Mouse (Mus musculus) neural tube, embryonic 13.5 days (tissue): ENCODE results near the gene Npas3. TPM values are rescaled to one million over a fixed set of nuclear protein-coding genes. Genes with fewer than 3 reads are reported as not detected.

ENCODE experiments used
- ATAC-seq: fragments of 200-750 bp; cut with Nextera tagmentation; 2 replicates; pipeline ENCODE4 v1.8.0; 2017; ENCODE audit warnings: low read depth, mild to moderate bottlenecking, moderate TSS enrichment, moderate library complexity
- H3K27ac ChIP-seq: fragments of 300-500 bp; sonication (generic); replicated peaks from 2 replicates; pipeline ENCODE4 v1.5.1; 2015; ENCODE audit warnings: moderate library complexity, mild to moderate bottlenecking, inconsistent platforms
- H3K27me3 ChIP-seq: fragments of 300-500 bp; sonication (generic); 2 replicates; pipeline ENCODE4 v1.6.1; 2015; ENCODE audit warnings: mild to moderate bottlenecking, inconsistent platforms
- H3K36me3 ChIP-seq: fragments of 300-500 bp; sonication (generic); 2 replicates; pipeline ENCODE4 v1.6.1; 2015; ENCODE audit warnings: mild to moderate bottlenecking, inconsistent platforms
- H3K4me1 ChIP-seq: fragments of 300-500 bp; sonication (generic); replicated peaks from 2 replicates; pipeline ENCODE4 v1.6.1; 2015; ENCODE audit warnings: inconsistent platforms
- H3K4me2 ChIP-seq: fragments of 300-500 bp; sonication (generic); 2 replicates; pipeline ENCODE4 v1.6.1; 2015; ENCODE audit warnings: inconsistent platforms, mild to moderate bottlenecking, moderate library complexity
- H3K4me3 ChIP-seq: fragments of 300-500 bp; sonication (generic); 2 replicates; pipeline ENCODE4 v1.5.1; 2015; ENCODE audit warnings: mild to moderate bottlenecking, inconsistent platforms
- H3K9ac ChIP-seq: fragments of 300-500 bp; sonication (generic); 2 replicates; pipeline ENCODE4 v1.6.1; 2015; ENCODE audit warnings: moderate library complexity, mild to moderate bottlenecking, inconsistent platforms
- H3K9me3 ChIP-seq: fragments of 300-500 bp; sonication (generic); 2 replicates; pipeline ENCODE4 v1.6.1; 2016; ENCODE audit warnings: inconsistent platforms
- WGBS: fragments of 180-500 bp; shearing (Covaris S2); methylation state at CpG from one replicate; pipeline ENCODE4 v1.1.7; 2015; 5-methylcytosine and 5-hydroxymethylcytosine counted together
- polyA plus RNA-seq: library from polyadenylated mRNA; unstranded; fragments of >200 nt; fragmentation: Nextera tagmentation; extraction: Ambion mirVana; gene quantifications from 2 replicates; pipeline ENCODE4 v1.2.1, GENCODE M21; 2015

Gene Npas3
- polyA plus RNA-seq, 1 experiment from 2014 or later, result 21.8 TPM

GRCm38 (mm10) chr12:53423631-53424030 lies 175.2 kb downstream of the Npas3 start:
- Histone ChIP-seq H3K4me3 (no peak overlapping the region), H3K4me2 (no peak overlapping the region), H3K9me3 (no peaks in the 10 kb centered on the region), H3K9ac (no peak overlapping the region), H3K4me1 (peaks cover 29% of the 10 kb centered on the region), H3K36me3 (no peaks in the 10 kb centered on the region), H3K27ac (no peak overlapping the region), H3K27me3 (no peaks in the 10 kb centered on the region)
- ATAC-seq, result no peak
- 77% methylated on average over 2 of the region's 2 CpGs for WGBS

GRCm38 (mm10) chr12:53426006-53426405 lies 177.5 kb downstream of the Npas3 start:
- H3K27ac ChIP-seq, result no peak overlapping the region
- WGBS, result 93% methylated on average over 2 of the region's 2 CpGs
- no peak overlapping the region for H3K4me2 ChIP-seq
- no peaks in the 10 kb centered on the region for H3K9me3 ChIP-seq
- H3K27me3 ChIP-seq, result no peaks in the 10 kb centered on the region
- no peak for ATAC-seq
- no peaks in the 10 kb centered on the region for H3K36me3 ChIP-seq
- no peak overlapping the region for H3K9ac ChIP-seq
- peaks cover 20% of the 10 kb centered on the region for H3K4me1 ChIP-seq
- H3K4me3 ChIP-seq, result no peak overlapping the region

GRCm38 (mm10) chr12:53427153-53427552 lies 178.7 kb downstream of the Npas3 start:
- ATAC-seq, result peak; percentile 11; the same call in 1 of the 2 replicates

GRCm38 (mm10) chr12:53442029-53442428 lies 193.6 kb downstream of the Npas3 start:
- Histone ChIP-seq H3K9ac (no peak overlapping the region), H3K36me3 (no peaks in the 10 kb centered on the region), H3K4me1 (peaks cover 31% of the 10 kb centered on the region), H3K9me3 (no peaks in the 10 kb centered on the region), H3K4me3 (no peak overlapping the region), H3K4me2 (no peak overlapping the region), H3K27ac (no peak overlapping the region), H3K27me3 (no peaks in the 10 kb centered on the region)
- 94% methylated on average over 2 of the region's 2 CpGs for WGBS
- ATAC-seq, result no peak

More at GRCm38 (mm10) chr12:53427153-53427552, 178.7 kb downstream of the Npas3 start:
- no peaks in the 10 kb centered on the region for H3K27me3 ChIP-seq
- no peaks in the 10 kb centered on the region for H3K36me3 ChIP-seq
- H3K4me3 ChIP-seq, result no peak overlapping the region
- no peaks in the 10 kb centered on the region for H3K9me3 ChIP-seq
- H3K4me2 ChIP-seq, result no peak overlapping the region
- H3K27ac ChIP-seq, result no peak overlapping the region
- no peak overlapping the region for H3K9ac ChIP-seq
- 50% methylated on average over 10 of the region's 10 CpGs for WGBS
- peaks cover 18% of the 10 kb centered on the region for H3K4me1 ChIP-seq

GRCm38 (mm10) chr12:53447469-53447868 lies 199.0 kb downstream of the Npas3 start:
- 0 out of 2 replicates have a peak overlapping the region, but pooled peaks have one; percentile 12 for H3K4me2 ChIP-seq
- no peaks in the 10 kb centered on the region for H3K27me3 ChIP-seq
- H3K4me1 ChIP-seq, result peaks cover 51% of the 10 kb centered on the region
- H3K27ac ChIP-seq, result peak overlapping the region; percentile 72
- WGBS, result 17% methylated on average over 8 of the region's 8 CpGs
- no peaks in the 10 kb centered on the region for H3K36me3 ChIP-seq
- ATAC-seq, result peak; percentile 54
- H3K9ac ChIP-seq, result no peak overlapping the region
- H3K9me3 ChIP-seq, result no peaks in the 10 kb centered on the region
- H3K4me3 ChIP-seq, result no peak overlapping the region

GRCm38 (mm10) chr12:53448040-53448439 lies 199.6 kb downstream of the Npas3 start:
- Histone ChIP-seq H3K4me2 (no peak overlapping the region), H3K4me1 (peaks cover 51% of the 10 kb centered on the region), H3K27ac (peak overlapping the region; percentile 39; the same call in 1 of the 2 replicates), H3K9me3 (no peaks in the 10 kb centered on the region), H3K9ac (no peak overlapping the region), H3K4me3 (no peak overlapping the region), H3K27me3 (no peaks in the 10 kb centered on the region), H3K36me3 (no peaks in the 10 kb centered on the region)
- peak; percentile 87 for ATAC-seq
- WGBS, result 5% methylated on average over 3 of the region's 3 CpGs

GRCm38 (mm10) chr12:53467549-53467948 lies 219.1 kb downstream of the Npas3 start:
- no peaks in the 10 kb centered on the region for H3K27me3 ChIP-seq
- H3K4me2 ChIP-seq, result no peak overlapping the region
- H3K36me3 ChIP-seq, result no peaks in the 10 kb centered on the region
- no peaks in the 10 kb centered on the region for H3K4me1 ChIP-seq
- no peak overlapping the region for H3K9ac ChIP-seq
- H3K27ac ChIP-seq, result no peak overlapping the region
- H3K9me3 ChIP-seq, result no peaks in the 10 kb centered on the region
- H3K4me3 ChIP-seq, result no peak overlapping the region
- ATAC-seq, result no peak

- Histone ChIP-seq H3K4me2 (no peak overlapping the region), H3K4me3 (no peak overlapping the region), H3K27me3 (no peaks in the 10 kb centered on the region), H3K36me3 (no peaks in the 10 kb centered on the region), H3K9ac (no peak overlapping the region), H3K4me1 (peaks cover 7% of the 10 kb centered on the region; the same call in 1 of the 2 replicates), H3K9me3 (no peaks in the 10 kb centered on the region), H3K27ac (no peak overlapping the region)
- ATAC-seq, result no peak
Measured at GRCm38 (mm10) chr12:53474486-53474885, 226.0 kb downstream of the Npas3 start.

- Histone ChIP-seq H3K36me3 (no peaks in the 10 kb centered on the region), H3K27me3 (no peaks in the 10 kb centered on the region), H3K4me1 (peaks cover 7% of the 10 kb centered on the region), H3K9ac (no peak overlapping the region), H3K4me3 (no peak overlapping the region), H3K4me2 (no peak overlapping the region), H3K9me3 (no peaks in the 10 kb centered on the region), H3K27ac (no peak overlapping the region)
- no peak for ATAC-seq
- 59% methylated on average over 6 of the region's 6 CpGs for WGBS
Measured at GRCm38 (mm10) chr12:53484924-53485323, 236.4 kb downstream of the Npas3 start.

GRCm38 (mm10) chr12:53496386-53496785 lies 247.9 kb downstream of the Npas3 start:
- no peak overlapping the region for H3K9ac ChIP-seq
- no peak overlapping the region for H3K4me3 ChIP-seq
- H3K4me2 ChIP-seq, result no peak overlapping the region
- H3K36me3 ChIP-seq, result no peaks in the 10 kb centered on the region
- H3K9me3 ChIP-seq, result no peaks in the 10 kb centered on the region
- H3K4me1 ChIP-seq, result peaks cover 13% of the 10 kb centered on the region
- no peak overlapping the region for H3K27ac ChIP-seq
- H3K27me3 ChIP-seq, result no peaks in the 10 kb centered on the region
- no peak for ATAC-seq

- Histone ChIP-seq H3K4me1 (peaks cover 6% of the 10 kb centered on the region), H3K4me3 (no peak overlapping the region), H3K27me3 (no peaks in the 10 kb centered on the region), H3K36me3 (no peaks in the 10 kb centered on the region), H3K9ac (no peak overlapping the region), H3K4me2 (no peak overlapping the region), H3K9me3 (no peaks in the 10 kb centered on the region), H3K27ac (peak overlapping the region; percentile 56)
- WGBS, result 53% methylated on average over 4 of the region's 4 CpGs
- no peak for ATAC-seq
Measured at GRCm38 (mm10) chr12:53514885-53515284, 266.4 kb downstream of the Npas3 start.

GRCm38 (mm10) chr12:53519556-53519955 lies 271.1 kb downstream of the Npas3 start:
- H3K4me1 ChIP-seq, result peaks cover 17% of the 10 kb centered on the region
- H3K36me3 ChIP-seq, result no peaks in the 10 kb centered on the region
- H3K4me3 ChIP-seq, result no peak overlapping the region
- no peaks in the 10 kb centered on the region for H3K27me3 ChIP-seq
- ATAC-seq, result no peak
- H3K9ac ChIP-seq, result no peak overlapping the region
- H3K9me3 ChIP-seq, result no peaks in the 10 kb centered on the region
- WGBS, result 91% methylated on average over 4 of the region's 4 CpGs
- H3K27ac ChIP-seq, result no peak overlapping the region
- no peak overlapping the region for H3K4me2 ChIP-seq

- Histone ChIP-seq H3K36me3 (no peaks in the 10 kb centered on the region), H3K9me3 (no peaks in the 10 kb centered on the region), H3K9ac (no peak overlapping the region), H3K4me1 (peaks cover 38% of the 10 kb centered on the region), H3K27ac (0 out of 2 replicates have a peak overlapping the region, but pooled peaks have one; percentile 5), H3K4me3 (no peak overlapping the region), H3K27me3 (no peaks in the 10 kb centered on the region), H3K4me2 (no peak overlapping the region)
- 50% methylated on average over 5 of the region's 5 CpGs for WGBS
- peak; percentile 43; the same call in 1 of the 2 replicates for ATAC-seq
Measured at GRCm38 (mm10) chr12:53522631-53523030, 274.2 kb downstream of the Npas3 start.
